Mouse (Mus musculus): ENCODE data around the gene Vmn1r48. TPM values are rescaled to one million over a fixed set of nuclear protein-coding genes. Genes with fewer than 3 reads are reported as not detected.
"Not testable (repeated sequence)": the region's sequence is repeated elsewhere in the genome, so short reads cannot be mapped to it uniquely, and the experiment has no call there.

The Vmn1r48 gene
- polyA plus RNA-seq (2012; rRNA removed), result not detected in 2 replicates

GRCm38 (mm10) chr6:90036741-90037140 lies at the start of gene Vmn1r48:
Gene Vmn1r48, minus strand, starts transcription at chr6:90036841.
- DNase-seq (ENCODE audit: low read depth), result not testable (repeated sequence)

GRCm38 (mm10) chr6:90078406-90078805 lies 41.8 kb upstream of the Vmn1r48 start, which contains the start of gene Vmn1r49:
Gene Vmn1r49, minus strand, starts transcription at chr6:90078506.
- TF ChIP-seq POLR2A (IDR thresholded peaks at IDR 0.05; ENCODE audit: borderline replicate concordance, extremely low read depth, insufficient read depth, insufficient read length, poor library complexity, severe bottlenecking), result no peak
- TF ChIP-seq CTCF (IDR thresholded peaks at IDR 0.05; ENCODE audit: borderline replicate concordance, extremely low read depth, insufficient read depth, insufficient read length), result no peak
- no peak for DNase-seq (ENCODE audit: low read depth)

- not testable (repeated sequence) for DNase-seq (ENCODE audit: low read depth)
Measured at GRCm38 (mm10) chr6:90015847-90016246, 20.8 kb downstream of the Vmn1r48 start, which contains the start of gene Vmn1r47. Gene Vmn1r47, plus strand, starts transcription at chr6:90016147.

GRCm38 (mm10) chr6:89985989-89986388 lies 50.7 kb downstream of the Vmn1r48 start:
- TF ChIP-seq POLR2A (IDR thresholded peaks at IDR 0.05; ENCODE audit: borderline replicate concordance, extremely low read depth, insufficient read depth, insufficient read length, poor library complexity, severe bottlenecking), result no peak
- TF ChIP-seq CTCF (IDR thresholded peaks at IDR 0.05; ENCODE audit: borderline replicate concordance, extremely low read depth, insufficient read depth, insufficient read length), result no peak
- no peak for DNase-seq (ENCODE audit: low read depth)

Other genes starting within 250 kb of the Vmn1r48 start
- gene Vmn1r42, start 160.4 kb downstream of the Vmn1r48 start, polyA plus RNA-seq (2012; rRNA removed), result not detected in 2 replicates
- gene Vmn1r43, start 160.4 kb downstream of the Vmn1r48 start, polyA plus RNA-seq (2012; rRNA removed), result not detected in 2 replicates
- gene Vmn1r44, start 153.2 kb downstream of the Vmn1r48 start, polyA plus RNA-seq (2012; rRNA removed), result not detected in 2 replicates
- gene Vmn1r45, start 96.2 kb downstream of the Vmn1r48 start, polyA plus RNA-seq (2012; rRNA removed), result not detected in 2 replicates
- not detected in 2 replicates for gene Vmn1r46, start 67.5 kb downstream of the Vmn1r48 start, polyA plus RNA-seq (2012; rRNA removed)
- gene Vmn1r47, start 20.7 kb downstream of the Vmn1r48 start, polyA plus RNA-seq (2012; rRNA removed), result not detected in 2 replicates
- gene Vmn1r49, start 41.7 kb upstream of the Vmn1r48 start, polyA plus RNA-seq (2012; rRNA removed), result not detected in 2 replicates
- gene Vmn1r50, start 64.6 kb upstream of the Vmn1r48 start, polyA plus RNA-seq (2012; rRNA removed), result not detected in 2 replicates
- not detected in 2 replicates for gene Vmn1r51, start 85.8 kb upstream of the Vmn1r48 start, polyA plus RNA-seq (2012; rRNA removed)
- gene Vmn1r52, start 138.0 kb upstream of the Vmn1r48 start, polyA plus RNA-seq (2012; rRNA removed), result not detected in 2 replicates
- not detected in 2 replicates for gene V1ra8, start 166.0 kb upstream of the Vmn1r48 start, polyA plus RNA-seq (2012; rRNA removed)
- gene Vmn1r53, start 187.6 kb upstream of the Vmn1r48 start, polyA plus RNA-seq (2012; rRNA removed), result 0.12 TPM in 1 of 2 replicates, not detected in the other
- not detected in 2 replicates for gene Vmn1r54, start 209.5 kb upstream of the Vmn1r48 start, polyA plus RNA-seq (2012; rRNA removed)